In the genomic region with DNA sequence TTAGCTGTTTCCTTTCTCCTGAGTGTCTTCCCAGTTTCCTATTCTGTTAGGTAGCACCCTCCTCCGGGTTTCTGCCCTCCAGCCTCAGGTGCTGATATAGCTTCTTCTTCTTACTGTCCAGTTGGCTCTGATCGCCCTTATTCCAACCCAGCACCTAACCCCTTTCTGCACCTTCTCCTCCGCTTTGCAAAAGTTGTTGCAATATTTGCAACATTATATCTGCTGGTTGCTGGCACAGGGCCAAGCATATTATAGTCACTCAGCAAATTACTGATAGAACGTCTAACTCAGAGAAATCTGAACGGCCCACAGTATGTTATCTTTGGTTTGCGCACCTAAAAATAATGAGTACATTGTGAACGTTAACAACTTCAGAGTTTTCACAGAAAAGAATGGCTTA, we compare ENCODE assay signal across 22 mouse cellular contexts.
A peak's percentile ranks its signal among the peaks of the same experiment; 100 is the strongest.
DNase-seq lines count a peak whose midpoint lies in the region; ATAC-seq and TF ChIP-seq lines count a peak whose summit lies in the region.
"Had no signal": no experiment of that assay in that cellular context is flagged by ENCODE, and none has a peak within 500 bp of the region (broad histone marks: within the 10 kb centered on the region; RNA-seq: fewer than 3 reads in every experiment).

No protein-coding gene starts in this region.

- H3K9me3 ChIP-seq in forebrain, embryonic 14.5 days (replicated peaks; ENCODE audit: control insufficient read depth, low read length): no peaks in the 10 kb centered on the region
- H3K9me3 ChIP-seq in forebrain, embryonic 11.5 days (ENCODE audit: control insufficient read depth, low read length): no peaks in the 10 kb centered on the region
- no peaks in the 10 kb centered on the region for H3K9me3 ChIP-seq in heart, postnatal 0 days (replicated peaks; ENCODE audit: control insufficient read depth, low read length)
- H3K9me3 ChIP-seq in lung, embryonic 15.5 days: no peaks in the 10 kb centered on the region
- H3K9me3 ChIP-seq: embryonic facial prominence, embryonic 12.5 days; heart, embryonic 12.5 days; hindbrain, embryonic 15.5 days had no signal

- no peak overlapping the region for H3K4me3 ChIP-seq in forebrain, embryonic 14.5 days (ENCODE audit: low read depth, low read length)
- H3K4me3 ChIP-seq in forebrain, embryonic 11.5 days (ENCODE audit: low read depth, low read length): no peak overlapping the region
- no peak overlapping the region for H3K4me3 ChIP-seq in heart, postnatal 0 days (ENCODE audit: low read depth, low read length)
- H3K4me3 ChIP-seq in lung, embryonic 15.5 days: no peak overlapping the region
- no peak overlapping the region for H3K4me3 ChIP-seq in layer of hippocampus, adult 2 months
- H3K4me3 ChIP-seq: embryonic facial prominence, embryonic 12.5 days; forebrain, embryonic 13.5 days; heart, adult 2 months; heart, embryonic 12.5 days; hindbrain, embryonic 15.5 days had no signal

- TF ChIP-seq CTCF in heart, postnatal 0 days (IDR thresholded peaks at IDR 0.05; ENCODE audit: low read depth): no peak
- TF ChIP-seq CTCF in layer of hippocampus, adult 2 months (conservative IDR thresholded peaks at IDR 0.05): no peak

- peak; percentile 24 for DNase-seq in forebrain, embryonic 14.5 days (ENCODE audit: low spot score)
- DNase-seq in forebrain, embryonic 11.5 days (ENCODE audit: low spot score): no peak
- DNase-seq in heart, postnatal 0 days (ENCODE audit: low spot score): no peak
- no peak for DNase-seq in heart, postnatal 25 days (ENCODE audit: low spot score)
- DNase-seq in lung, postnatal 14 days: no peak
- no peak for DNase-seq in layer of hippocampus, adult 2 months (ENCODE audit: low spot score in 2 of 2)
- DNase-seq: adrenal gland, postnatal 36 days; cerebellum, adult 11 months; cerebellum, adult 8-10 months; cerebellum, postnatal 14 days; gastrocnemius, postnatal 36 days; heart, adult 2 months; heart, postnatal 36 days; kidney, adult 18-20 months had no signal

- H3K36me3 ChIP-seq in forebrain, embryonic 14.5 days (ENCODE audit: control insufficient read depth, insufficient read depth, low read length): no peaks in the 10 kb centered on the region
- no peaks in the 10 kb centered on the region for H3K36me3 ChIP-seq in forebrain, embryonic 11.5 days (ENCODE audit: control insufficient read depth, insufficient read depth, low read length)
- no peaks in the 10 kb centered on the region for H3K36me3 ChIP-seq in heart, postnatal 0 days (replicated peaks; ENCODE audit: control insufficient read depth, insufficient read depth, low read length)
- H3K36me3 ChIP-seq in lung, embryonic 15.5 days: no peaks in the 10 kb centered on the region
- H3K36me3 ChIP-seq: embryonic facial prominence, embryonic 12.5 days; heart, embryonic 12.5 days; hindbrain, embryonic 15.5 days had no signal

- H3K4me1 ChIP-seq in forebrain, embryonic 14.5 days (ENCODE audit: control insufficient read depth, insufficient read depth, low read length): no peaks in the 10 kb centered on the region
- no peaks in the 10 kb centered on the region for H3K4me1 ChIP-seq in forebrain, embryonic 11.5 days (replicated peaks; ENCODE audit: control insufficient read depth, insufficient read depth, low read length)
- H3K4me1 ChIP-seq in heart, postnatal 0 days (ENCODE audit: control insufficient read depth, insufficient read depth): peaks cover 8% of the 10 kb centered on the region; the same call in 1 of the 2 replicates
- no peaks in the 10 kb centered on the region for H3K4me1 ChIP-seq in lung, embryonic 15.5 days

- ATAC-seq in forebrain, embryonic 14.5 days: no peak
- ATAC-seq in forebrain, embryonic 11.5 days (replicated peaks; ENCODE audit: low FRiP score): no peak
- no peak for ATAC-seq in heart, postnatal 0 days (ENCODE audit: insufficient read depth, low read depth)
- peak; percentile 5; the same call in 1 of the 2 replicates for ATAC-seq in lung, embryonic 15.5 days (ENCODE audit: borderline replicate concordance, extremely low read depth, low FRiP score, low TSS enrichment)
- ATAC-seq in erythroblast, adult 5-6 weeks (replicated peaks; ENCODE audit: low FRiP score, poor library complexity, severe bottlenecking): no peak
- ATAC-seq: activated CD4-positive, CD25-positive, alpha-beta regulatory T cell, adult 4 months; forebrain, embryonic 13.5 days; Patski had no signal

- no peak overlapping the region for H3K4me2 ChIP-seq in forebrain, embryonic 14.5 days (ENCODE audit: low read length)
- H3K4me2 ChIP-seq in forebrain, embryonic 11.5 days (ENCODE audit: low read depth, low read length, severe bottlenecking): no peak overlapping the region
- peak overlapping the region; percentile 21; the same call in 1 of the 2 replicates for H3K4me2 ChIP-seq in heart, postnatal 0 days (ENCODE audit: low read depth, low read length)
- no peak overlapping the region for H3K4me2 ChIP-seq in lung, embryonic 15.5 days
- H3K4me2 ChIP-seq: embryonic facial prominence, embryonic 12.5 days; forebrain, embryonic 13.5 days; heart, embryonic 12.5 days; hindbrain, embryonic 15.5 days had no signal

- no peaks in the 10 kb centered on the region for H3K27me3 ChIP-seq in forebrain, embryonic 14.5 days (replicated peaks; ENCODE audit: control insufficient read depth, insufficient read depth, low read length)
- no peaks in the 10 kb centered on the region for H3K27me3 ChIP-seq in forebrain, embryonic 11.5 days (ENCODE audit: control insufficient read depth, insufficient read depth, low read length)
- H3K27me3 ChIP-seq in heart, postnatal 0 days (ENCODE audit: control insufficient read depth, insufficient read depth, low read length): 0 out of 2 replicates have a peak, but pooled peaks cover 3% of the 10 kb centered on the region
- H3K27me3 ChIP-seq in lung, embryonic 15.5 days: no peaks in the 10 kb centered on the region
- H3K27me3 ChIP-seq: embryonic facial prominence, embryonic 12.5 days; forebrain, embryonic 13.5 days; heart, embryonic 12.5 days; hindbrain, embryonic 15.5 days; Patski had no signal

- H3K9ac ChIP-seq in forebrain, embryonic 14.5 days (ENCODE audit: low read length): no peak overlapping the region
- no peak overlapping the region for H3K9ac ChIP-seq in forebrain, embryonic 11.5 days (ENCODE audit: low read length)
- H3K9ac ChIP-seq in heart, postnatal 0 days (replicated peaks; ENCODE audit: low read depth, low read length): no peak overlapping the region
- no peak overlapping the region for H3K9ac ChIP-seq in lung, embryonic 15.5 days
- H3K9ac ChIP-seq: embryonic facial prominence, embryonic 12.5 days; forebrain, embryonic 13.5 days; heart, embryonic 12.5 days; hindbrain, embryonic 15.5 days had no signal

- no peak for TF ChIP-seq EP300 in heart, postnatal 0 days (IDR thresholded peaks at IDR 0.05; ENCODE audit: low read depth)

- intact Hi-C loops in heart, postnatal 25 days (cut with DNase I): no loop called here

- no peak overlapping the region for H3K27ac ChIP-seq in forebrain, embryonic 14.5 days (ENCODE audit: low read depth, low read length)
- no peak overlapping the region for H3K27ac ChIP-seq in forebrain, embryonic 11.5 days (ENCODE audit: low read depth, low read length)
- no peak overlapping the region for H3K27ac ChIP-seq in heart, postnatal 0 days (ENCODE audit: low read depth)
- no peak overlapping the region for H3K27ac ChIP-seq in lung, embryonic 15.5 days
- no peak overlapping the region for H3K27ac ChIP-seq in layer of hippocampus, adult 2 months
- H3K27ac ChIP-seq: embryonic facial prominence, embryonic 12.5 days; forebrain, embryonic 13.5 days; heart, adult 2 months; hindbrain, embryonic 15.5 days had no signal

- WGBS in forebrain, embryonic 14.5 days: 84% methylated on average over 7 of the region's 7 CpGs
- WGBS in forebrain, embryonic 11.5 days: 93% methylated on average over 7 of the region's 7 CpGs
- WGBS in heart, postnatal 0 days: 20% methylated on average over 7 of the region's 7 CpGs
- 37% methylated on average over 7 of the region's 7 CpGs for WGBS in lung, embryonic 15.5 days
